Mouse (Mus musculus) adrenal gland, adult 8-10 months (tissue): ENCODE measurements around the gene Sbds. TPM values are rescaled to one million over a fixed set of nuclear protein-coding genes. Genes with fewer than 3 reads are reported as not detected.
"Not testable (repeated sequence)": the region's sequence is repeated elsewhere in the genome, so short reads cannot be mapped to it uniquely, and the experiment has no call there.

Source experiments
- DNase-seq: peaks from one replicate; pipeline ENCODE4 v3.0.0; 2022
- total RNA-seq, 4 experiments: library from RNA; stranded (reverse); gene quantifications; 2 replicates each; pipeline ENCODE4 v1.2.4; 2022

The Sbds gene
- total RNA-seq, 4 experiments from 2014 or later = 101 to 115 (median 106) TPM

DNA sequence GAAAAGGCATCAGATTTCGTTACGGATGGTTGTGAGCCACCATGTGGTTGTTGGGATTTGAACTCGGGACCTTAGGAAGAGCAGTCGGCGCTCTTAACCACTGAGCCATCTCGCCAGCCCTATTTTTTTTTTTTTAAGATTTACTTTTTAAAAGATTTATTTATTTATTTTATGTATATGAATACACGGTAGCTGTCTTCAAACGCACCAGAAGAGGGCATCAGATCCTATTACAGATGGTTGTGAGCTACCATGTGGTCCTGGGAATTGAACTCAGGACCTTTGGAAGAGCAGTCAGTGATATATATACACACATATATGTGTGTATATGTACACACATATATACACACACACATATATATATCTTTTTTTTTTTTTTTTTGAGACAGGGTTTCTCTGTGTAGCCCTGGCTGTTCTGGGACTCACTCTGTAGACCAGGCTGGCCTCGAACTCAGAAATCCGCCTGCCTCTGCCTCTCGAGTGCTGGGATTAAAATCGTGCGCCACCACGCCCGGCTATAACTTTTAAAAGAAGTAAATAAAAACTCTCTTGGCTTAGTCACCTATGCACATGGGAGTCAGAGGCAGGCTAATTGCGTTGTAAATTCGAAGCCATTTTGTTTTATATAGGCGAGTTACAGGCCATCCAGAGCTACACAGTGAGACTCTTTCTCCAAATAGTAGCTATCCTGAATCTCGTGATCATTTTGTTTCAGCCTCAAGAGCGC is 632 bp upstream of the Sbds start:
- not testable (repeated sequence) for DNase-seq

DNA sequence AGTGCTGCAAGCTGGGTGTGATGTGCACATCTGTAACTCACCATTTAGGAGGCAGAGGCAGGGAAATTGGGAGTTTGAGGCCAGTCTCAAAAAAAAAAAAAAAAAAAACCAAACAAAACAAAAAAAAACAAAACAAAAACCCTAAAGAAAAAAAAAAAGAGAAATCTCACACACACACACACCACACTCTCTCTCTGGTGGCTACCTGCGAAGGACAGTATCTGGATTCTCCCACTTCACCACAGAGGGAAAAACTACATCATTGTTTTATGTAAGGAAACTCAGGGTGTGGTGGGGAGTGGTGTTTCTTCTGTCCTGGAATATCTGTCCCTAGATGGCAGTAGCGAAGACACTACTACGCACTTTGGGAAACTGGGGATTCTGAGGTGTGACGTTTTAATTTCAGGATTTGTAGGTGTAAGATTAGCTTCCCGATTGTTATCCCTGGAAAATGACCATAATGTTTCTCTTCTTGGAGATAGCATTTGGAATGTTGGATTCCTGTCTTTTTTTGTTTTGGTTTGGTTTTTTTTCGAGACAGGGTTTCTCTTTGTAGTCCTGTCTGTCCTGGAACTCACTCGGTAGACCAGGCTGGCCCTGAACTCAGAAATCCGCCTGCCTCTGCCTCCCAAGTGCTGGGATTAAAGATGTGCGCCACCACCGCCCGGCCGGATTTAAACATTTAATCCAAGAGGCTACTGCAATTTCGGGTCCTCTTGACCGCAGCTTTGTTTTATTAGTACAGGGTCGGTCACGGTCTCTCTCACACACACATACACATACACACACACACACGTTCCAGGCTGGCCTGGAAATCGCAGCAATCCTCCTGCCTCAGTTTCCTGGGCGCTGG is 940 bp downstream of the Sbds start:
- DNase-seq = no peak

DNA sequence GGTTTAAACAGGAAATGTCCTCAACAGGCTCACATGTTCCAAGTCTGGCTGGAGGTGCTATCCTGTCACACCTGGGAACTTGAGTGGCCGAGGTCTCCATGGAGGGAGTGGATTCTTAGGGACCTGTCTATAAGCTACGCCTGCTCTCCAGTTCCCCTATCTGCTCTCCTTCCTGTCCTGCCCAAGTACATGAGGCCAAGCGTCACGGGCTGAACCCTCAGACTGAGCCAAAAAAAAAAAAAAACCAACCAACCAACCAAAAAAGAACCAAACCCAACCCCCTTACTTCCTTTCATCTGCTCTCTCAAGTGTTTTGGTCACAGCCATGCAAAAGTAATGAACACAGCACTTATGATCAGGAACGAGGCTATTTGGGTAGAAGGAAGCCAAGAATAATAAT is 7.5 kb downstream of the Sbds start:
- no peak for DNase-seq

DNA sequence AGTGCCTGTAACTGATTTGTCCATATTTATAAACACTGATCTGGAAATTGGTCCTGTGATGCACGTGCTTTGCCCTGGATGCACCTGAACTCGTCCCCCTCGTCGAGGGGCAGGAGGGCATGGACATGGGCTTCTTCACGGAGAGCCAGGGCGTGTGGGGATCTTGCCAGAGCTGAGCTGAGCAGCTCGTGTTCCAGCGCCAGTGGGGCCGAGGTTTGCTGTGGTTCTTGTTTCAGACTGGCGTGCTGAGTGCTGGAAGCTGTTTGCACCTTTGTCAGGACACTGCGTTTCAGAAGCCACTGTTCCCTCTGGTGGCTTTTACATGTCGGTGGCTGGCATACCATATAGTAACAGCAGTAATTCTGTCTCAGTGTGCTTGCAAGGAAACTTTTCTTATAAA is 13.9 kb downstream of the Sbds start:
- DNase-seq = no peak

DNA sequence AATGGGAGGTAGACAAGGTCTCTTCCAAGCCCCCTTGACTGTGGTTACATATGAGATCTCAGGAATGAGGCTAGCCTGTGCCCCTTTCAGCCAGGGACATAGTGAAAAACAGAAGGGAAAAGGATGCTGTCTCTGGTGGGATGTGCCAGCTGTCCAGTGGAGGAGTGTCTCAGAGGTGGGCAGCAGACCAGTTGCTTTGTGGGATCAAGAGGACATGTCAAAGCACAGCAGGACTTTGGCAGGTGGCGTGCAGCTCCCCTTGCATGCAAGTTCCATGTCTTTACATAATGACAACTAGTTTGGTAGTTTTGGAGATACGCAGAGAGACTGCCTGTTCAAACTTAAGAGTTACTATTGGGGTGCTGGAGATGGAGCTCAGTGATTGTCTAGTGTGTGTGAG is 15.5 kb downstream of the Sbds start:
- no peak for DNase-seq

DNA sequence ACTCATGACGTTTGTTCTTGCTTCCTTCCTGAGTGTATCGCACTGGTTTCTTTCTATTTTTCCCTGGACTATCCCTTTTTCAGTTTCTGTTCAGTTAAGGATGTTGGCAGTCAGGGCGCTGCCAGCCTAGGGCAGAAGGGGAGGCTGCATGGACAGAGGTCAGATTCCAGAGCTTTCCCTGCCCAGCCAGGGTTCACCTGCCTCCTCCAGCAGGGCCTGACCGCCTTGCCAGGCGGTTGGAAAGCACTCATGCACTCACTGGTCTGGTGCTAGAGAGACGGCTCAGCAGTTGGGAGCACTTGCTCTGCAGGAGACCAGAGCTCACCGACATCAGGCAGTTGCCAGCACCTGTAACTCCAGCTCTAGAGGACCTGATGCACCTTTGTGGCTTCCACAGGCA is 16.1 kb downstream of the Sbds start:
- DNase-seq = no peak

DNA sequence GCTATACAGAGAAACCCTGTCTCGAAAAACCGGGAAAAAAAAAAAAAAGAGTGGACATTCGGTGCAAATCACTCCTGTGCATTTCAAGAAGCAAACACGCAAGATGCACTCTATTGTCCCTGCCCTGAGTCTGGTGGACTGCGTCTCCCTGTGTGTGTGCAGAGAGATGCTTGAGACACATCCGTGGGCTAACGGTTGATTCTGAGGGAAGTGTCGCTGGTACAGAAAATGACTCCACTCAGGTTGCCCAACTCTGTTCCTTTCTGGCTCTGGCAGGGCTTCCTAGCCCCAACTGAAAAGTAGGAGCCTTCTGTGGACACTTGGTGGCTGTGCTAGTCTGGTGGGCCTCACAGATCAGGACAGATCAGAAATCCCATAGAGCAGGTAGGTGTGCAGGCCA is 19.0 kb downstream of the Sbds start:
- no peak for DNase-seq

DNA sequence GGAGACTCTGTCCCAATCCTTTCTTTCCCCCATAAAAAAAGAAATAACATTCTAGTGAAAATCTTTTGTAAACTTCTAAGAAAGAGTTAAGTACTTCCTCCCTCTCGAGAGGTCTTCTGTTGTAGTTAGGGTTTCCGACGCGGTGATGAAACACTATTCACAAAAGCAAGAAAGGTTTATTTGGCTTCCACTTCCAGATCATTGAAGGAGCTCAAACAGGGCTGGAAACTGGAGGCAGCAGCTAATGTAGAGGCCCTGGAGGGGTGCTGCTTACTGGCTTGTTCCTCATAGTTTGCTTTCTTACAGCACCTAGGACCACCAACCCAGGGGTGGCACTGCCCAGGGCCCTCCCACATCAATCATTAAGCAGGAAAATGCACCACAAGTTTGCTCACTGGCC is 27.2 kb downstream of the Sbds start:
- no peak for DNase-seq

DNA sequence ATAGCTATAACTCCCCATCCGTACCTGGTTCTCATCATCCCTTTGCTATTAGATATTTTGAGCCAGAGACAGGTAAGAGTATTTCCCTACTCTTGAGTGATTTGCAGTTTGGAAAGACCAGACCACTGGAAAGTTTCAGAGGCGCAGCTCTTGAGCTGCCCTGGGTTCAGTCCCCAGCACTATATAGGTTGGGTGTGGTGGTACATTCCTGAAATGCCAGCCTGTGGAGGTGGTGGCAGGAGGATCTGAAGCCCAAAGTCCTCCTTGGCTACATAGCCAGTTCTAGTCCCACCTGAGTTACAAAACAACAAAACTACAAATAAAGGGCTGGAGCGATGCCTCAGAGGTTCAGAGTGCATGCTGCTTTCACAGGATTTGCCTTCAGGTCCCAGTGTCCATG is 28.5 kb downstream of the Sbds start:
- no peak for DNase-seq

DNA sequence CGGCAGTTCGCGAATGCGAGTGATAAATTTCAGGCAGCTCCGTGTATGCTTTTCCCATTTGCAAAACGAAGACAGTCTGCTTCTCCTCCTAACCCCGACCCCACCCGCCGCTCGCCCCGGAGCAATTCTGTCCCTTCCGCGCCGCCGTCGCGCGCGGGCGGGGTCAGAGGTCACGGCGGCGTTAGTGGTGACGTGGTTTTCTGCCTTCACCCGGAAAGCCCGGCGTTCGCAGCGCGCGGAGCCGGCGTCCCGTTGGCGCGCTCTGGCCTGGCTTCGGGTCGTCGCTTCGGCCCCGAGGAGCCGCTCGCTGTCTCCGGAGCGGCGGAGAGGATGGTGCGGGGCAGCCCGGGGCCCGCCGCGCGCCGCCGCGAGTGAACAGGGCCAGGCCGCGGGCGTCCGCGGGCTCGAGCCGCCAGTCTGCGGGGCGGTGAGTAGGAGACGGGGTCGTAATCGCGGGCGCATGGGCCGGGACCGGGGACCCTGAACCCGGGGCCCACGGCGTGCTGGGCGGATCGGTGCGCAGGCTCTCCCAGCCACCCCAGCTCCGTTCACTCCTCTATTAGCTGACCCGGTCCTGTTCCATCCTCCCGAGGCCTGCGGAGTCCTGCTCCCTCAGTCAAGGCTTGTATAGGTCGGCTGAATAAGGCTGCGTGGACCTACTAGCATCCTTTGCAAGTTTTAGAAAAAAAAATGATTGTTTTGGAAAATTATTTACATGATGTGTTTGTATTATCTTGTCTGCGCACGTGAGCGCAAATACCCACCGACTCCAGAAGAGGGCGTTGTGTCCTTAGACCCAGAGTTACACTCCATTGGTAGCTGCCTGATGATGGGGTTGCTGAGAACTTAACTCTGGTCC is 33.0 kb downstream of the Sbds start:
- DNase-seq = peak; percentile 90

DNA sequence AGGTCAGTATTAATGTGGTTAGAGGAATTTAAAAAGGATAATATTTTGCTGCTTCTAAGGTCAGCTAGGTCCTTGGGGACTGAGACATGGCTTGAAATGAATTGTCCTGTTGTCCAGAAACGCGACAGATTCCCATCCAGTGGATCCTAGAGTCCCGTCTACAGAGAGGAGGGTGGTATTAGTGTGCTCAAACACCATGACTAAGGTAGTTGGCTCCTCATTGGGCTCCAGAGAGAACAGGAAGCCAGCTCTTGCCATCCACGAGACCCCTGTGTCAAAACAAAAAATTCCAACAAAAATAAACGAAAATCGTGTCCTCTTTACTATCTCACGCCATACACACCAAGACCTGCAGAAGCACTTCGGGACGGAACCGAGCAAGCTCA is 33.6 kb downstream of the Sbds start:
- DNase-seq = no peak

DNA sequence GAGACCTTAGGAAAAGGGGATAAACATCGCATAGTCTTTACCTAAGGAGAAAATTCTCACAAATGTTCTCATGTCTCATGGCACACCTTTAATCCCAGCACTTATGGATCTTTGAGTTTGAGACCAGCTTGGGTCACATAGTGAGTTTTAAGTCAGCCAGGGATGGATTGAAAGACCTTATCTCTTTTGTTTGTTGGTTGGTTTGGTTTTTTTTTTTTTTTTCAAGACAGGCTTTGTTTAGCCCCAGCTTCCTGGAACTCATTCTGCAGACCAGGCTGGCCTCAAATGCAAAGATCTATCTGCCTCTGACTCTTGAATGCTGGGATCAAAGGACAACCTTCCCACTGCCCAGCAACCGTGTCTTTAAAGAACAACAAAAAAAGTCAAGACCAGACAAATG is 34.0 kb downstream of the Sbds start:
- DNase-seq = no peak

DNA sequence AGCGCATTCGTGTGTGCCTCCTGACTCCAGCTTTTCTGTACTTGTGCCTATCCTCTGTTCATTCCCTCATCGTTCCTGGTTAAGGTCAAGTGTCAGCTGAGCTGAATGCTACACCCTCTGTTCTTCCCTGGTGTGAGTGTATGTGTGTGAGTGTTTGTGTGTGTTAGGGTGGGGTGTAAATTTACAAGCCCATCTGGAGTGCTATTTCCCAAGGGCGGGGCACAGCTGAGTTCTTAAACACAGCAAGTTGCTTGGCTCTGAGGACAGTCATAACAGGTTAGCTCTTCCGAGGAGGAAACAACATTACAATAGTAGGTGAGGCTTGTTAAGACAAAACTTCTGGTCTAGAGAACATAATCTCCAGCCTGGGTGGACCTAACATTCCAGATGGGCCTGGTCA is 37.0 kb downstream of the Sbds start:
- no peak for DNase-seq

DNA sequence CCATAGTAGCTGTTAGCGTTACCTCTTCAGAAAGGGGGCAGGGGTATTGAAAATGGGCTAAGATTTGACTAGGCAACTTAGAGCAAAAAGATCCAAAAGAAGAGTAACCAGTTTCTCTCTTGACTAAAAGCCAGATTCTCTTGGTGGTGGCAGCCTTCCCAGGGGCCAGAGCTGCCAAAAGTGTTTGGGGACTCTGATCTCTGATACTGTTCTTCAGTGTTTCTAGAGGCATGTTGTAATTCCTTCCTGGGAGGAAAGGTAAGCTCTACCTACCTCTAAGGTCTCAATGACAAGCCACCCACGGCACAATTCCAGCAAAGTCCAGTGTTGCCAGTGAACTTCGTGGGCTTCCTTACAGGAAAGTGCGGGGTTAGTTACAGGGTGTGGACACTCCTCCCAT is 37.9 kb downstream of the Sbds start:
- DNase-seq = no peak

DNA sequence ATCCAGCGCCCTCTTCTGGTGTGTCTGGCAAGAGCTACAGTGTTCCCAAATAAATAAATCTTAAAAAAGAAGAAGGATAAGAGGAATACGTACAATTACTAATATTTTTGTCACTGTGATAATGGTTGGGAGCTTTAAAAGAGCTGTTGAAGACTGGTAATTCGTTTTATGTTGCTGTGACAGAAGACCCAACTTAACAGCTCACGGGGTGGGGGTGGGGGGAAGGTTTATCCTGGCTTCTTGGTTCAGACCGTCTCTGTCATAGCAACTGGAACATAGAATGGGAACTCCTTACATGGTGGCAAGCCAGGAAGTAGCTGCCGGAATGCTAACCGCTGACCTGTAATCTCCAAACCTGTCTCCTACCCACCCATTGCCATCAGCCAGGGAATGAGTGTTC is 38.5 kb downstream of the Sbds start, which contains the start of gene Tmem248:
Gene Tmem248 (plus strand): TSS at position 301 of the 400 bp plus-strand sequence.
- DNase-seq = no peak

DNA sequence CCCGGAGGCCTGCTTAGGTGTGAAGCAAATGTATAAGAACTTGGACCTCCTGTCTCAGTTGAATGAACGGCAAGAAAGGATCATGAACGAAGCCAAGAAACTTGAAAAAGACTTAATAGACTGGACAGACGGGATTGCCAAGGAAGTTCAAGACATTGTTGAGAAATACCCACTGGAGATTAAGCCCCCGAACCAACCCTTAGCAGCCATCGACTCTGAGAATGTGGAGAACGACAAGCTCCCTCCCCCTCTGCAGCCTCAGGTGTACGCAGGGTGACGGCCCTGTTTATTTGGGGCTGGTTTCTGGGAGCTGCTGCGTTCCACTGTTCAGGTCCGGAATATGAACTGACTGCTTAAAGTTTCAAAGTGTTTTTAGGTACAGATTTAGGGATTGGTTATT is 42.4 kb downstream of the Sbds start:
- no peak for DNase-seq

DNA sequence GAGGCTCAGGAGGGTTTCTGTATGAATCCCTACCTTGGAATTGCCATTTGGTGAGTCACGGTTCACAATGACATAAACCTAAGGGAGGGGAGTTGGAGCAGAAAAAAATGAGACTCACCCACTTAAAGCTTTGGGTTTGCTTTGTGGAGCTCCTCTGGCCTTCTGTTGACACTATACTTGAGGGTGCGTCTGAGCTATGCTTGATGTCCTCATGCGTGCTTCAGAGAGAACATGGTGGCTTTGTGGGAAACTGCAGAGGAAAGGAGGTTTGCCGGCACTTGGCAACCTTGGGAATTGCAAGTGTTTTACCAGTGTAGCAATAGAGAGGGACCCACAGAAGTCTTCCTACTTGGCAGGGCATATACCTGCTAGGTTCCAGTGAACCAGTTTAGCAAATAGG is 48.0 kb downstream of the Sbds start:
- DNase-seq = no peak

DNA sequence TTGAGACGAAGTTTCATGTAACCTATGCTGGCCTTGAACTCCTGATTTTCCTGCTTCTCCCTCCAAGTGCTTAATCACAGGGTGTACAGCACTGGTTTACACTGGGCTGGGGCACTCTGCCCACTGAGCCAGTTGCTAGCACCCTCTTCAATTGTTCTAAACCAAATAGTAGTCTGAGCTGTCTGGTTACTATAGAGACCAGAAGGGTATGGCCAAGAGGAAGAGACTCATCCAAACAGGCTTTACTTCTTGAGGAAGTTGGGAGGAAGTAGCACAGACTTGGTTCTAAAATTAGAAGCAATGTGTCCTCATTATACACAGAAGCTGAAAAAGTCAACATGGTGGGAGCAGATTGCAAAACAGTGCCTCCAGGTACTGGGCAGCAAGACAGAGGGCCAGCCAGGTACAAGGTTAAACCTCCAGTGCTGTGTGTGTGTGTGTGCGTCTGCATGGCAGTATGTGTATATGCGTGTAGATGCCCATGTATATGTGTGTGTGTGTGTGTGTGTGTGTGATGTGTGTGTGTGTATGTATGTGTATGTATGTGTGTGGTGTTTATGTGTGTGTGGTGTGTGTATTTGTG is 49.8 kb downstream of the Sbds start:
- no peak for DNase-seq

DNA sequence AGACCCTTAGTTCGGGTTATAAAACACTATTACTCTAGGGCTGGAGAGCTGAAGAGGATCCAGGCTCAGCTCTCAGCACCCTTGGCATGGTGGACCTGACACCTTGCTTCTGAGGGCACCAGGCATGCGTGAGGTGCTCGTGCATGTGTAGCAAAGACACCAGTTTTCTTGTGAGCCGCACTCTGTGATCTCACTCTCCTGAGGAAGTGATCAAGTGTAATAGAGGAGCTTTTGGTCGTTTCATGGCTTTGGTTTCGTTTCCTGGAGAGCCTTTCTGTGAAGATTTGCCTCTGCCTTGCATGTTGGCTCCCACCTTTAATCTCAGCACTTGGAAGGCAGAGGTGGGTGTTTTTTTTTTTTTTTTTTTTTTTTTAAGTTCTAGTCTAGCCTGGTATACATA is 50.8 kb downstream of the Sbds start:
- DNase-seq = no peak

DNA sequence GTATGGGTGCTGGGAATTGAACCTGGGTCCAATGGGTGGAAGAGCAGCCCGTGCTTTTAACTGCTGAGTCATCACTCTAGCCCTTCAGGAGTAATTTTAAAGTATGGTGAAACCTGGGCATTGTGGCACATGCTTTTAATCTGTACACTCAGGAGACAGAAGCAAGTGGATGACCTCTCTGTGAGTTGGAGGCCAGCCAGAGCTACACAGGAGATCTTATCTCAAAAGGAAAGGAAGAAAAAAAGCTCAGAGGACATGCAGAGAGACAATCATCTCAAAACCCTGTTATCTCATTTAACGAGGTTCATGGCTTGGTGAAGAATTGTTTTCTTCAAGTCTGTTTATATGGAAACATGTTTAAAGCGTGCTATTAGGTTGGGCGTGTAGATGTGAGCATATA is 51.4 kb downstream of the Sbds start:
- no peak for DNase-seq

DNA sequence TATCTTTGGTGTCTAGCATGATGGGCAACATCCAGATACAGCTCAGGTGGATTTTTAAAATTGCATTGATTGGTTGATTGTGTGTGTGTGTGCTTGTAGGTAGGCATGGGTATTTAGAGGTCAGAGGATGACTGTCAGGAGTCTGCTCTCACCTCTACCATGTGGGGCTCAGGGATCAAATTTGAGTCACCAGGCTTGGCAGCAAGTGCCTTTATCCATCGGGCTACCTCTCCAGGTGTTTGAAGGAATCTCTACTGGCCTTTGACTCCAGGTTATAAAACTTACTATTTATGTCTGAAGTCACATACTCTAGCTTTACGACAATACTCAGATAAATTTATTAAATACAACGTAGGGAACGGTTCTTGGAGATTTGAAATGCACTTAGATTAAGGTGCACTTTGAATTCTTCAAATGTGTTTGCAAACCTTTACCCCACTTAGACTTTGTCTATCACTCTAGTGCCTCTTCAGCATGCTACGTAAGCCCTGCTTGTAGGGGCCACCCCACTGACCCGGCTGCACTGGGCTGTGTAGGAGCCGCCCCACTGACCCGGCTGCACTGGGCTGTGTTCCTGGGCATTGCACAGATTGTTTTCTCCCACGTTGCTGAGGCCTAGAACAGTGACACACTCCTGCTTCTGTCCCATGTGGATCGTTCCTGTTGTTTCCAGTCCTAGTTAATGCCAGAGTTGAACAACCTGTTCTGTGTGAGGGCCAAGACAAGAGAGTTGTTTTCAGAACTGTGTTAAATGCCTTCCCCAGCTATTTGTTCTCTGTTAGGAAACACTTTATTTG is 54.9 kb downstream of the Sbds start:
- DNase-seq = no peak

DNA sequence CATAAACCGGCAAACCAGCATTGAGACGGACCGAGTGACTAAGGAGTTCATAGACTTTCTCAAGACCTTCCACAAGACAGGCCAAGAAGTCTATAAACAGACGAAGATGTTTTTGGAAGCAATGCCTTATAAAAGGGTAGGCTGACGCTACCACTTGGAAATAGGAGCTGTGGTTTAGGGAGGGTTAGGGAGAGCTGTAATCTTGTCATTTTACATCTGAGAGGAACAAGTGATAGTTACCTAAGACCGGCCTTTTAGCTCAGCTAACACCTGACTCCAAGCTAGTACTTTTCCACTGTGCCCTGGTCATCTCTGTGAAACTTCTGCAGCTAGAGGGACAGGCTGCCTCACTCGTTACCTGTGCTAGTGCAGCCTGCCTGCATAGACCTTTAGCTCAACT is 57.3 kb downstream of the Sbds start:
- no peak for DNase-seq
